Comparison of ENCODE assay signal across 8 mouse cellular contexts in the genomic region with DNA sequence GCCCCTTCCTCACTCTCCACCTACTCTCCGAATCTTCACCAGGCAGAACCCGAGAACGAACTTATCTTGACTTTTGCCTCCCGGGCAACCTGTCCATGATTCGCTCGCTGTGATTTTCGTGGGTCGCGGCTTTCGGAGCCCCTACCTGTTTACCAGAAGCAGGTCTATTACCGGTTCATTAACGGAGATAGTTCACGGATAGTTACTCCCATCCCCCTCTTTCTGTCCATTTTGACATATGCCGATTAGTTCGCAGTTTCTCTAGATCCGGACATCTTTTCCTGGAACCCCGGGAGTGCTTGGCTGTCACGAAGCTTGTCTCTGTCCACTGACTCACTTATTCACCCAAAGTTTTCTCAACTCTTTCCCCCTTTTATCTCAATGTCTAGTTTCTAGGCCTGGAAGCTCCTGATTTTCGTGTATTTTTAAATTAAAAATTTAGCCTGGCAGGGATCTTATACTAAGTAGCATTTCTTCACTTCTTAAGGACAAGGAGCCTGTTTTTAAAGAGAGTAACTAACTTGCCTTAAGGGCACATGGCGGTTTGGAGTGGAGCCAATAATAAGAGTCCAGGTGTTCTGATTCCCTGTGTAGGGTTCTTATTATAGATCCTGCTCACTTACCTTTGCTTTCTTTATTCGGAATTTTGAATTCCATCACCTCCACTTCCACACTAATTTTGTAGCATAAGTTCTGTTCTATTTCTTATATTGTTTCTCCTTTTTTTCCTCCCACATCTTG. TPM values are rescaled to one million over a fixed set of nuclear protein-coding genes. Genes with fewer than 3 reads are reported as not detected.
DNase-seq lines count a peak whose midpoint lies in the region; ATAC-seq and TF ChIP-seq lines count a peak whose summit lies in the region.
"Had no signal": no experiment of that assay in that cellular context is flagged by ENCODE, and none has a peak within 500 bp of the region (broad histone marks: within the 10 kb centered on the region; RNA-seq: fewer than 3 reads in every experiment).

No protein-coding gene starts in this region.

- ATAC-seq in megakaryocyte, adult 5-6 weeks (ENCODE audit: poor library complexity, severe bottlenecking): no peak
- ATAC-seq in embryonic facial prominence, embryonic 15.5 days (ENCODE audit: insufficient number of reproducible peaks, low FRiP score, low TSS enrichment, low read depth): no peak
- no peak for ATAC-seq in kidney, postnatal 0 days (replicated peaks; ENCODE audit: low FRiP score, low read depth)
- ATAC-seq in neural tube, embryonic 15.5 days (ENCODE audit: low FRiP score): no peak

- TF ChIP-seq CTCF in kidney, postnatal 0 days (IDR thresholded peaks at IDR 0.05; ENCODE audit: low read depth): no peak

- no peaks in the 10 kb centered on the region for H3K27me3 ChIP-seq in megakaryocyte, embryonic 14.5 days (replicated peaks)
- no peaks in the 10 kb centered on the region for H3K27me3 ChIP-seq in embryonic facial prominence, embryonic 15.5 days
- no peaks in the 10 kb centered on the region for H3K27me3 ChIP-seq in kidney, postnatal 0 days (ENCODE audit: insufficient read depth, low read length)
- no peaks in the 10 kb centered on the region for H3K27me3 ChIP-seq in neural tube, embryonic 15.5 days (replicated peaks)

- H3K36me3 ChIP-seq in megakaryocyte, embryonic 14.5 days (replicated peaks; ENCODE audit: low read length): peaks cover 26% of the 10 kb centered on the region
- no peaks in the 10 kb centered on the region for H3K36me3 ChIP-seq in embryonic facial prominence, embryonic 15.5 days
- no peaks in the 10 kb centered on the region for H3K36me3 ChIP-seq in kidney, postnatal 0 days (ENCODE audit: insufficient read depth, low read length)
- peaks cover 4% of the 10 kb centered on the region; the same call in 1 of the 2 replicates for H3K36me3 ChIP-seq in neural tube, embryonic 15.5 days

- H3K27ac ChIP-seq in embryonic facial prominence, embryonic 15.5 days (replicated peaks): peak overlapping the region; percentile 85; the same call in 1 of the 2 replicates
- peak overlapping the region; percentile 84; the same call in 1 of the 2 replicates for H3K27ac ChIP-seq in kidney, postnatal 0 days
- H3K27ac ChIP-seq in neural tube, embryonic 15.5 days (replicated peaks): peak overlapping the region; percentile 79

- peak overlapping the region; percentile 99 for H3K4me3 ChIP-seq in megakaryocyte, embryonic 14.5 days (replicated peaks)
- H3K4me3 ChIP-seq in embryonic facial prominence, embryonic 15.5 days (replicated peaks): peak overlapping the region; percentile 93
- peak overlapping the region; percentile 79 for H3K4me3 ChIP-seq in kidney, postnatal 0 days (replicated peaks; ENCODE audit: low read depth, low read length)
- peak overlapping the region; percentile 77 for H3K4me3 ChIP-seq in neural tube, embryonic 15.5 days (replicated peaks)

- peaks cover 67% of the 10 kb centered on the region for H3K4me1 ChIP-seq in megakaryocyte, embryonic 14.5 days
- peaks cover 45% of the 10 kb centered on the region for H3K4me1 ChIP-seq in embryonic facial prominence, embryonic 15.5 days
- H3K4me1 ChIP-seq in kidney, postnatal 0 days (replicated peaks; ENCODE audit: insufficient read depth, low read length): peaks cover 14% of the 10 kb centered on the region
- H3K4me1 ChIP-seq in neural tube, embryonic 15.5 days: peaks cover 47% of the 10 kb centered on the region

- peak overlapping the region; percentile 70 for H3K4me2 ChIP-seq in embryonic facial prominence, embryonic 15.5 days (replicated peaks)
- peak overlapping the region; percentile 77 for H3K4me2 ChIP-seq in kidney, postnatal 0 days (ENCODE audit: low read length)
- H3K4me2 ChIP-seq in neural tube, embryonic 15.5 days: peak overlapping the region; percentile 85

- 3% methylated on average over 21 of the region's 21 CpGs for WGBS in embryonic facial prominence, embryonic 15.5 days
- 5% methylated on average over 21 of the region's 21 CpGs for WGBS in kidney, postnatal 0 days
- WGBS in neural tube, embryonic 15.5 days: 7% methylated on average over 21 of the region's 21 CpGs

- DNase-seq in kidney, postnatal 0 days (ENCODE audit: low spot score): peak; percentile 18
- DNase-seq in retina, postnatal 1 day: no peak
- no peak for DNase-seq in thymus, postnatal 4 days

- H3K9me3 ChIP-seq in megakaryocyte, embryonic 14.5 days: no peaks in the 10 kb centered on the region
- no peaks in the 10 kb centered on the region for H3K9me3 ChIP-seq in embryonic facial prominence, embryonic 15.5 days (replicated peaks)
- no peaks in the 10 kb centered on the region for H3K9me3 ChIP-seq in kidney, postnatal 0 days (replicated peaks; ENCODE audit: low read length)
- no peaks in the 10 kb centered on the region for H3K9me3 ChIP-seq in neural tube, embryonic 15.5 days (replicated peaks)

- peak overlapping the region; percentile 77 for H3K9ac ChIP-seq in embryonic facial prominence, embryonic 15.5 days
- peak overlapping the region; percentile 76 for H3K9ac ChIP-seq in kidney, postnatal 0 days (ENCODE audit: low read depth, low read length)
- peak overlapping the region; percentile 69 for H3K9ac ChIP-seq in neural tube, embryonic 15.5 days (replicated peaks)

RNA-seq across cellular contexts. Expression of gene Snd1, which starts 6.0 kb away (rescaled TPM):
- polyA plus RNA-seq in megakaryocyte, embryonic 14.5 days (2012; ENCODE audit: insufficient read depth, low replicate concordance): 57.6 and 60.4 TPM in 2 replicates
- 40.2 and 46.7 TPM in 2 replicates for total RNA-seq in megakaryocyte, adult 5-6 weeks (2015)
- total RNA-seq in megakaryocyte, adult 5-6 weeks (2017): 76.9 and 86.3 TPM in 2 replicates
- 112 TPM in 2 replicates for polyA plus RNA-seq in embryonic facial prominence, embryonic 15.5 days (2015; fragmentation: Nextera tagmentation; extraction: Ambion mirVana)
- 79.3 and 90.8 TPM in 2 replicates for polyA plus RNA-seq in kidney, postnatal 0 days (2015; fragmentation: Nextera tagmentation; extraction: Ambion mirVana)
- 71.1 and 86.1 TPM in 2 replicates for polyA plus RNA-seq in neural tube, embryonic 15.5 days (2015; fragmentation: Nextera tagmentation; extraction: Ambion mirVana)

RNA-seq across cellular contexts. Expression of gene Pax4, which starts 31.8 kb away (rescaled TPM):
- not detected in 2 replicates for polyA plus RNA-seq in megakaryocyte, embryonic 14.5 days (2012; ENCODE audit: insufficient read depth, low replicate concordance)
- total RNA-seq in megakaryocyte, adult 5-6 weeks (2015): not detected in 2 replicates
- not detected in 2 replicates for total RNA-seq in megakaryocyte, adult 5-6 weeks (2017)
- not detected in 2 replicates for polyA plus RNA-seq in embryonic facial prominence, embryonic 15.5 days (2015; fragmentation: Nextera tagmentation; extraction: Ambion mirVana)
- not detected in 2 replicates for polyA plus RNA-seq in kidney, postnatal 0 days (2015; fragmentation: Nextera tagmentation; extraction: Ambion mirVana)
- not detected in 2 replicates for polyA plus RNA-seq in neural tube, embryonic 15.5 days (2015; fragmentation: Nextera tagmentation; extraction: Ambion mirVana)
- total RNA-seq: hematopoietic stem cell, adult 5-6 weeks had no signal

RNA-seq across cellular contexts. Expression of gene Gcc1, which starts 52.7 kb away (rescaled TPM):
- 4.3 and 4.4 TPM in 2 replicates for polyA plus RNA-seq in megakaryocyte, embryonic 14.5 days (2012; ENCODE audit: insufficient read depth, low replicate concordance)
- 4.2 and 4.8 TPM in 2 replicates for total RNA-seq in megakaryocyte, adult 5-6 weeks (2015)
- total RNA-seq in megakaryocyte, adult 5-6 weeks (2017): 14.2 and 19.7 TPM in 2 replicates
- polyA plus RNA-seq in embryonic facial prominence, embryonic 15.5 days (2015; fragmentation: Nextera tagmentation; extraction: Ambion mirVana): 9.6 and 10.5 TPM in 2 replicates
- polyA plus RNA-seq in kidney, postnatal 0 days (2015; fragmentation: Nextera tagmentation; extraction: Ambion mirVana): 8.8 and 9.5 TPM in 2 replicates
- 11.0 and 12.8 TPM in 2 replicates for polyA plus RNA-seq in neural tube, embryonic 15.5 days (2015; fragmentation: Nextera tagmentation; extraction: Ambion mirVana)

RNA-seq across cellular contexts. Expression of gene Fscn3, which starts 53.3 kb away (rescaled TPM):
- polyA plus RNA-seq in megakaryocyte, embryonic 14.5 days (2012; ENCODE audit: insufficient read depth, low replicate concordance): not detected in 2 replicates
- not detected in 2 replicates for total RNA-seq in megakaryocyte, adult 5-6 weeks (2015)
- not detected in 2 replicates for total RNA-seq in megakaryocyte, adult 5-6 weeks (2017)
- not detected in 2 replicates for polyA plus RNA-seq in embryonic facial prominence, embryonic 15.5 days (2015; fragmentation: Nextera tagmentation; extraction: Ambion mirVana)
- polyA plus RNA-seq in kidney, postnatal 0 days (2015; fragmentation: Nextera tagmentation; extraction: Ambion mirVana): not detected in 2 replicates
- polyA plus RNA-seq in neural tube, embryonic 15.5 days (2015; fragmentation: Nextera tagmentation; extraction: Ambion mirVana): not detected in 2 replicates
- total RNA-seq: hematopoietic stem cell, adult 5-6 weeks had no signal

RNA-seq across cellular contexts. Expression of gene Arf5, which starts 57.6 kb away (rescaled TPM):
- polyA plus RNA-seq in megakaryocyte, embryonic 14.5 days (2012; ENCODE audit: insufficient read depth, low replicate concordance): 1,048 and 3,100 TPM in 2 replicates
- 68.1 and 109 TPM in 2 replicates for total RNA-seq in megakaryocyte, adult 5-6 weeks (2015)
- total RNA-seq in megakaryocyte, adult 5-6 weeks (2017): 48.1 and 70.7 TPM in 2 replicates
- polyA plus RNA-seq in embryonic facial prominence, embryonic 15.5 days (2015; fragmentation: Nextera tagmentation; extraction: Ambion mirVana): 419 and 430 TPM in 2 replicates
- 330 and 338 TPM in 2 replicates for polyA plus RNA-seq in kidney, postnatal 0 days (2015; fragmentation: Nextera tagmentation; extraction: Ambion mirVana)
- polyA plus RNA-seq in neural tube, embryonic 15.5 days (2015; fragmentation: Nextera tagmentation; extraction: Ambion mirVana): 429 and 444 TPM in 2 replicates
